Mouse (Mus musculus) C2C12 (cell line): ENCODE results near the gene Prr14l.

Source experiments
- CEBPB ChIP-seq: IDR thresholded peaks from one replicate; pipeline ENCODE4 v1.6.1; 2011; ENCODE audit warnings: low read depth, mild to moderate bottlenecking, control low read depth, moderate library complexity
- CTCF ChIP-seq: IDR thresholded peaks from one replicate; pipeline ENCODE4 v1.5.1; 2011; ENCODE audit not compliant: control insufficient read depth, insufficient read depth, insufficient read length
- FOSL1 ChIP-seq: IDR thresholded peaks from one replicate; pipeline ENCODE4 v1.8.0; 2011; ENCODE audit warnings: mild to moderate bottlenecking, low read length; ENCODE audit not compliant: poor library complexity, insufficient read depth, severe bottlenecking
- MAX ChIP-seq: IDR thresholded peaks from one replicate; pipeline ENCODE4 v1.6.1; 2011; ENCODE audit warnings: mild to moderate bottlenecking, control low read depth
- MYOD1 ChIP-seq: IDR thresholded peaks from one replicate; pipeline ENCODE4 v1.6.1; 2011; ENCODE audit warnings: low read depth; ENCODE audit not compliant: control insufficient read depth, insufficient read length
- MYOG ChIP-seq: IDR thresholded peaks from one replicate; pipeline ENCODE4 v1.6.1; 2011; ENCODE audit not compliant: control insufficient read depth, insufficient read length; ENCODE audit errors: extremely low read depth
- USF1 ChIP-seq: IDR thresholded peaks from one replicate; pipeline ENCODE4 v1.6.1; 2011; ENCODE audit warnings: low read depth, mild to moderate bottlenecking, control low read depth, moderate library complexity

DNA sequence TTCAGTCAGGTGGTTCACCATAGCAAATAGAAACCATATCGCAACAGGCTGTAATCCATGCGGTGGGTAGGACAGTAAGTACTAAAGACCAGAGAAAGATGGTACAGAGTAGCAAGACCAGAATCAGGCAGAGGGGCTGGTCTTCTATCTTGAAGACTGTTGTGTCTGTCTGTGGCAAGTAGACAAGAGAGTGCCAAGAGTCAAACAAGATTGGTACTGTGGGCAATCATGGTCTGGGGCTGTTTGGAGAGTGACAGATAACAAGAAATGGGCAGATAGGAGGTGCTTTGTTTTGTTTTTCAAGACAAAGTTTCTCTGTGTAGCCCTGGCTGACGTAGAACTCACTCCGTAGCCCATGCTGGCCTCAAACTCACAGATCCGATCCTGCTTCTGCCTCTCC lies 72.5 kb downstream of the Prr14l start:
- no peak for TF ChIP-seq CTCF
- TF ChIP-seq MYOD1, result no peak
- no peak for TF ChIP-seq USF1
- TF ChIP-seq CEBPB, result no peak
- no peak for TF ChIP-seq MYOG
- no peak for TF ChIP-seq MAX
- no peak for TF ChIP-seq FOSL1
